Mouse (Mus musculus): Measurements from ENCODE around the gene Crybb1. TPM values are rescaled to one million over a fixed set of nuclear protein-coding genes. Genes with fewer than 3 reads are reported as not detected.

Crybb1 gene
- polyA plus RNA-seq, 1 experiment from 2014 or later = 2.2 TPM

DNA sequence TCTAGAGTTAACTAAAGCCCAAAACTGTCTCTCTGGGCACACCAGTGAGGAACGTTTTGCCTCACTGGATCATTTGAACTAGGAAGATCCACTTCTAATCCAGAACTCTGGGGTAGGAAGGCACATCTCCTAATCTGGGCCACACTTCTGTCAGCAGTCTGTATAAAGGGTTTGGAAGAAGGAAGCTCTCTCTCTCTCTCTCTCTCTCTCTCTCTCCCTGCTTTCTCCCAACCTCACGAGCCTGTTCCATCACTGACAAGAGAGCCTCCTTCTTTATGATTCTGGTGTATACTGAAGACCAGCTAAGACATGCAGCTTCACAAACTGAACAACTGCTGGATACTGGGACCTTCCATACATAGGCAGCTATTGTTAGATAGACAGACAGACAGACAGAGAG is 13.8 kb upstream of the Crybb1 start:
- no peak for ATAC-seq (ENCODE audit: insufficient number of reproducible peaks, insufficient read depth, low FRiP score, low read depth)
- no peaks in the 10 kb centered on the region for H3K27me3 ChIP-seq (ENCODE audit: control insufficient read depth, insufficient read depth, low read length)
- no peaks in the 10 kb centered on the region for H3K9me3 ChIP-seq (ENCODE audit: control insufficient read depth, low read depth, low read length)
- H3K36me3 ChIP-seq (ENCODE audit: control insufficient read depth, insufficient read depth, low read length) = no peaks in the 10 kb centered on the region
- no peak overlapping the region for H3K27ac ChIP-seq (ENCODE audit: low read length)
- H3K4me3 ChIP-seq (ENCODE audit: low read depth, low read length) = no peak overlapping the region
- no peak overlapping the region for H3K4me2 ChIP-seq (replicated peaks; ENCODE audit: low read depth, low read length)
- WGBS = 73% methylated on average over 2 of the region's 2 CpGs
- H3K4me1 ChIP-seq (ENCODE audit: control insufficient read depth, insufficient read depth, low read length) = no peaks in the 10 kb centered on the region
- H3K9ac ChIP-seq (replicated peaks; ENCODE audit: low read depth, low read length) = no peak overlapping the region

DNA sequence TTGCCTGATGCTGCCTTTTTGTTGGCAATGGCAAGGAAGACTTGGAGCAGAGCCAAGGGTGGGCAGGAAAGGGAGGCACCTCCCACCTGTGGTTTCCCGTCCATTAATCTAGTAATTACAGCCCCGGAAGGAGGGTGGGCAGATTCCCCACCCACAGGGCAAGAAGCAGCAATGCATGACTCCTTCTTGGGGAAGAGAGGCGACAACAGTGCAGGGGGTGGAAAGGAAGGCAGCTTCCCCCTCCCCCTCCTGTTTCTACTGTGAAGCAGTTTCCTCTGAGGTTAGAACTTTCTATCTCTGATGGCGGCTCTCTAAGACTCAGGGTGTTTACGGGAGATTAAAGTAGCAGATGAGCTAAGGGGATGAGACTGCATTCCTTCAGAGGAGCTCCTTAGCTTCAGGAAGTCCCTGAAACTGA is 13.2 kb upstream of the Crybb1 start:
- no peaks in the 10 kb centered on the region for H3K4me1 ChIP-seq (ENCODE audit: control insufficient read depth, insufficient read depth, low read length)
- H3K9me3 ChIP-seq (ENCODE audit: control insufficient read depth, low read depth, low read length) = no peaks in the 10 kb centered on the region
- H3K9ac ChIP-seq (replicated peaks; ENCODE audit: low read depth, low read length) = no peak overlapping the region
- no peaks in the 10 kb centered on the region for H3K36me3 ChIP-seq (ENCODE audit: control insufficient read depth, insufficient read depth, low read length)
- WGBS = 61% methylated on average over 5 of the region's 5 CpGs
- ATAC-seq (ENCODE audit: insufficient number of reproducible peaks, insufficient read depth, low FRiP score, low read depth) = no peak
- no peaks in the 10 kb centered on the region for H3K27me3 ChIP-seq (ENCODE audit: control insufficient read depth, insufficient read depth, low read length)
- H3K4me3 ChIP-seq (ENCODE audit: low read depth, low read length) = no peak overlapping the region
- no peak overlapping the region for H3K27ac ChIP-seq (ENCODE audit: low read length)
- no peak overlapping the region for H3K4me2 ChIP-seq (replicated peaks; ENCODE audit: low read depth, low read length)

DNA sequence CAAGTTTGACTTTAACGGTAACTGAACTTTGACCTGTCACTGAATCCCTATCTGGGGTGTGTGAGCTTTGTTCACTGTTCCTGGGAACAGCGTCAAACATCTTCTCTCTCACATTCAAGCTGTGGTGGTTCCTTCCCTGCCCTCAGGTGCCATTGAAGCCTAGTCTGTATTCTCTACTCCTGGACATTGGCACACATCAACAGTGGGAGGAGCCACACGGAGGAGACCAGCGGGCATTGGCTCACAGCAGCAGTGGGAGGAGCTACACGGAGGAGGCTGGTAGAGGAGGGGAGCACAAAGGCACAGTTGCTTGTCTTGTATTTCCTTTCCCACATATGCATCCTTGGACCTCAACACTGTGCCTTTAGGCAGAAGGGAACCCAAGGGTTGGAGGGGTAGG is 12.6 kb upstream of the Crybb1 start:
- no peak overlapping the region for H3K9ac ChIP-seq (replicated peaks; ENCODE audit: low read depth, low read length)
- no peaks in the 10 kb centered on the region for H3K27me3 ChIP-seq (ENCODE audit: control insufficient read depth, insufficient read depth, low read length)
- no peak overlapping the region for H3K4me3 ChIP-seq (ENCODE audit: low read depth, low read length)
- no peak for ATAC-seq (ENCODE audit: insufficient number of reproducible peaks, insufficient read depth, low FRiP score, low read depth)
- no peaks in the 10 kb centered on the region for H3K9me3 ChIP-seq (ENCODE audit: control insufficient read depth, low read depth, low read length)
- WGBS = 52% methylated on average over 5 of the region's 5 CpGs
- no peaks in the 10 kb centered on the region for H3K4me1 ChIP-seq (ENCODE audit: control insufficient read depth, insufficient read depth, low read length)
- H3K36me3 ChIP-seq (ENCODE audit: control insufficient read depth, insufficient read depth, low read length) = no peaks in the 10 kb centered on the region
- no peak overlapping the region for H3K4me2 ChIP-seq (replicated peaks; ENCODE audit: low read depth, low read length)
- no peak overlapping the region for H3K27ac ChIP-seq (ENCODE audit: low read length)

DNA sequence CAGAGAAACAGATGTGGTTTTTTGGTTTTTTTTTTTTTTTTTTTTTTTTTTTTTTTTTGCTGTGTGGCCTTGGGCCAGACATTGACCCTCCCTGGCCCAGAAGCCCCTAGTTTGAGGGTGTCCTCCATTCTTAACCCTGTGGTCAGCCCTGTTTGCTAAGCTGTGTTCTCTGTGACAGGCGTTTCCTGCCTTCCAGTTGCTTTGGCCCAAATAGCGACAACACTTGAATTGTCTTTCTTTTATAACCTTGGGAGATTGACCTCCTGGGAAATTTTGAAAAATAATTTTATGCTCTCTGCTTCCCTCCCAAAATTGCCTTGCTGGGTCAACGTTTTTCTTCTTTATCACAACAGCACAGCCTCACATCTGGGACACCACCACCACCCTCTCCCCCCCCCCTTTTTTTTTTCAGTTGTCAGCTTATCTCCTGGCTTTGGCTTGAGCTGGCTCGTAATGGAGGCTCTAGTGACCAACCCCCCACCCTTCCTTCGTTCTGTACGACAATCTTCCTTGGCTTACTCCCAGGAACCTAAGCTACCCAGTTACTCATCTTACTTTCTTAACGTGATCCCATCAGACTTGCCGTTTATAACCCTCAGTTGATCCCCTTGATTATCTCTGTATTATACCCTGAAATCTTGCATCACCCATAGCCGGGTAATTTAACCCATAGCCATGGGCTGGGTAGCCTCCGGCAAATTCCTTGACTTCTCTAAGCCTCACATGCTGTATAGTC is 11.9 kb upstream of the Crybb1 start:
- Histone ChIP-seq H3K27me3 (ENCODE audit: control insufficient read depth, insufficient read depth, low read length) (no peaks in the 10 kb centered on the region), H3K36me3 (ENCODE audit: control insufficient read depth, insufficient read depth, low read length) (no peaks in the 10 kb centered on the region), H3K9me3 (ENCODE audit: control insufficient read depth, low read depth, low read length) (no peaks in the 10 kb centered on the region), H3K4me1 (ENCODE audit: control insufficient read depth, insufficient read depth, low read length) (no peaks in the 10 kb centered on the region), H3K27ac (ENCODE audit: low read length) (no peak overlapping the region), H3K4me2 (replicated peaks; ENCODE audit: low read depth, low read length) (no peak overlapping the region), H3K9ac (replicated peaks; ENCODE audit: low read depth, low read length) (no peak overlapping the region), H3K4me3 (ENCODE audit: low read depth, low read length) (no peak overlapping the region)
- ATAC-seq (ENCODE audit: insufficient number of reproducible peaks, insufficient read depth, low FRiP score, low read depth) = no peak
- 51% methylated on average over 10 of the region's 10 CpGs for WGBS

DNA sequence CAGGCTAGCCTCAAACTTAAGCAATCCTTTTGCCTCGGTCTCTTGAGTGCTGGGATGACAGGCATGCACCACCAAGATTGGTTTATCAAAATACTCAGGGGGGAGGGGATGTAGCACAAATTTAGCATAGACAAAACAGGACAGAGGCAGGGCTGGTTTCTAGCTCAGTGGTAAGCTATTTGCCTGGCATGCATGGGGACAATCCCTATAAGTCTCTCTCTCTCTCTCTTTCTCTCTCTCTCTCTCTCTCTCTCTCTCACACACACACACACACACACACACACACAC is 11.4 kb upstream of the Crybb1 start:
- ATAC-seq (ENCODE audit: insufficient number of reproducible peaks, insufficient read depth, low FRiP score, low read depth) = no peak
- no peak overlapping the region for H3K4me2 ChIP-seq (replicated peaks; ENCODE audit: low read depth, low read length)
- H3K4me3 ChIP-seq (ENCODE audit: low read depth, low read length) = no peak overlapping the region
- no peaks in the 10 kb centered on the region for H3K27me3 ChIP-seq (ENCODE audit: control insufficient read depth, insufficient read depth, low read length)
- no peak overlapping the region for H3K27ac ChIP-seq (ENCODE audit: low read length)
- no peak overlapping the region for H3K9ac ChIP-seq (replicated peaks; ENCODE audit: low read depth, low read length)
- H3K36me3 ChIP-seq (ENCODE audit: control insufficient read depth, insufficient read depth, low read length) = no peaks in the 10 kb centered on the region
- H3K9me3 ChIP-seq (ENCODE audit: control insufficient read depth, low read depth, low read length) = no peaks in the 10 kb centered on the region
- H3K4me1 ChIP-seq (ENCODE audit: control insufficient read depth, insufficient read depth, low read length) = no peaks in the 10 kb centered on the region
- WGBS = 68% methylated on average over 1 of the region's 1 CpGs

DNA sequence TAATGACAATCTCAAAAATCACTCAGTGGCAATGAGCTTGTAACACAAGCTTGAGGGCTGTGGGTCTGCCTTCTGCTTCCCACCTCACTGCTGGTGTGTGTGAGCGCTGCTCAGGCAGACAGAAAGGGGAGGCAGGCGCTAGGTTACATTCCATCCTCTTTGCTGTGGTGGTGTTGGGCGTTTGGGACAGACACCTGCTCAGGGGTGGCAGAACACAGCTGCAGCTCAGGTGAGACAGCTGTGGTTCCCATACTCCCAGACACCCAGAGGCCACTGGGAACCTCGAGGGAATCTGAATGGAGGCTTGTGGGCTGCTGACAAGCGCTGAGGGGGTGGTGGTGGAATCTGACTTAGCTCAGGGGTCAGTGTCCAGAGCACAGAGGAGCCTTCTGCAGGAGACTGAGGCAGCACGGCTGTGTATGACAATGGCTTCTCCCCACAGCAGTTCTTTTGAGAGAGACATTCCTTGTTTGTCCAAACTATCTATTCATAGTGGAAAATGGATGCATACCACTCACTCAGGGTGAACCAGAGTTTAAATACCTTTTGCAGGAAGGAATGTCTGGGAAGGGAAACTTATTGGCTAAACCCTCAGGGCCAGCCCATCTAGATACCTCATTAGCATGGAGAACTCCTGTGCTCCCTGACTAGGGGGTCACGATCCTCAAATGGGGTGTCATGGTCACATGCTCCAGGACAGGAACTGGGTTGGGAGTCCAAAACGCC is 10.6 kb upstream of the Crybb1 start:
- Histone ChIP-seq H3K9ac (replicated peaks; ENCODE audit: low read depth, low read length) (no peak overlapping the region), H3K36me3 (ENCODE audit: control insufficient read depth, insufficient read depth, low read length) (no peaks in the 10 kb centered on the region), H3K4me1 (ENCODE audit: control insufficient read depth, insufficient read depth, low read length) (no peaks in the 10 kb centered on the region), H3K27ac (ENCODE audit: low read length) (no peak overlapping the region), H3K9me3 (ENCODE audit: control insufficient read depth, low read depth, low read length) (no peaks in the 10 kb centered on the region), H3K4me2 (replicated peaks; ENCODE audit: low read depth, low read length) (no peak overlapping the region), H3K4me3 (ENCODE audit: low read depth, low read length) (no peak overlapping the region), H3K27me3 (ENCODE audit: control insufficient read depth, insufficient read depth, low read length) (no peaks in the 10 kb centered on the region)
- no peak for ATAC-seq (ENCODE audit: insufficient number of reproducible peaks, insufficient read depth, low FRiP score, low read depth)
- WGBS = 37% methylated on average over 8 of the region's 8 CpGs

DNA sequence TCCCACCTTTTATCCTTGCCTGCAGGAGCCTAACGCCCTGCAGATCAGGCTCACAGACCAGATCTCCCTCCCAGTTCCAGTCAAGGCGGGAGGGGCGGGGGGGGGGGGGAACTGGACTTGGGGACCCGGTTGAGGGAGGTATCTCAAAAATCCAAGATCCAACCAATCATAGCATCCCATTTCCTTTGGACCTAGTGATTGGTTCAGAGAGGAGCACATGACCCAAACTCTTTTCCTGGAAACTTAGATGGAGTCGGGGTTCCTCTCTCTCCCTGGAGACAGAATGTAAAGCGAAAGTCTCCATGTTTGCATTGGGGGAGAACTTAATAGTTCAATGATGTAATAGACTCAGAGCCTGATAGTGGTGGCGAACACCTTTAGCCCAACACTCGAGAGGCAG is 8.2 kb upstream of the Crybb1 start:
- Histone ChIP-seq H3K4me3 (ENCODE audit: low read depth, low read length) (no peak overlapping the region), H3K4me1 (ENCODE audit: control insufficient read depth, insufficient read depth, low read length) (no peaks in the 10 kb centered on the region), H3K27me3 (ENCODE audit: control insufficient read depth, insufficient read depth, low read length) (no peaks in the 10 kb centered on the region)

DNA sequence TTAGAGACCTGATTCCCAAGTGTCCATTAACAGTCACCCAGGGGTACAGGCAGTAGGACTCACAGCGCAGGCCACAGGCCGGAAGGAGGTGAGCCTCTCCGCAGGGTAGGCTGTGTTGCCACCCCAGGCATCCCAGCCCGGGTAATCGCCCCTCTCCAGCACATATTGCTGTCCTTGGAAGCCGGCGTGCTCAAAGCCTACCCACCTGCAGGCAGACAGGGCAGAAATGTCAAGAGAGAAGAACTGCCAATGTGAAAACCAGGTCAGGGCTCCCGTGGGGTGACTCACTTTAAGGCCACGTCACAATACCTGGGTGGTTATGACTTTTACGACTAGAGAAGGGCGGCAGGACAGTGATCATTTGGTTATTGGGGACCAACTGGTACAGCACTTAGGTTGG is 6.5 kb upstream of the Crybb1 start:
- H3K27ac ChIP-seq (ENCODE audit: low read length) = no peak overlapping the region
- no peak for ATAC-seq (ENCODE audit: insufficient number of reproducible peaks, insufficient read depth, low FRiP score, low read depth)
- H3K4me1 ChIP-seq (ENCODE audit: control insufficient read depth, insufficient read depth, low read length) = 0 out of 2 replicates have a peak, but pooled peaks cover under 1% of the 10 kb centered on the region
- H3K27me3 ChIP-seq (ENCODE audit: control insufficient read depth, insufficient read depth, low read length) = no peaks in the 10 kb centered on the region
- no peak overlapping the region for H3K9ac ChIP-seq (replicated peaks; ENCODE audit: low read depth, low read length)
- no peaks in the 10 kb centered on the region for H3K36me3 ChIP-seq (ENCODE audit: control insufficient read depth, insufficient read depth, low read length)
- no peaks in the 10 kb centered on the region for H3K9me3 ChIP-seq (ENCODE audit: control insufficient read depth, low read depth, low read length)
- H3K4me2 ChIP-seq (replicated peaks; ENCODE audit: low read depth, low read length) = no peak overlapping the region
- WGBS = 87% methylated on average over 11 of the region's 11 CpGs
- H3K4me3 ChIP-seq (ENCODE audit: low read depth, low read length) = no peak overlapping the region

More for the DNA sequence above, 8.2 kb upstream of the Crybb1 start:
- H3K4me2 ChIP-seq (replicated peaks; ENCODE audit: low read depth, low read length) = no peak overlapping the region
- no peaks in the 10 kb centered on the region for H3K9me3 ChIP-seq (ENCODE audit: control insufficient read depth, low read depth, low read length)
- WGBS = 42% methylated on average over 8 of the region's 8 CpGs
- H3K36me3 ChIP-seq (ENCODE audit: control insufficient read depth, insufficient read depth, low read length) = no peaks in the 10 kb centered on the region
- no peak overlapping the region for H3K9ac ChIP-seq (replicated peaks; ENCODE audit: low read depth, low read length)
- no peak overlapping the region for H3K27ac ChIP-seq (ENCODE audit: low read length)
- no peak for ATAC-seq (ENCODE audit: insufficient number of reproducible peaks, insufficient read depth, low FRiP score, low read depth)
